24 mouse cellular contexts compared by ENCODE assay signal in genomic region chr19:15200792-15201191, GRCm38 (mm10).
DNase-seq lines count a peak whose midpoint lies in the region; ATAC-seq and TF ChIP-seq lines count a peak whose summit lies in the region.
"Had no signal": no experiment of that assay in that cellular context is flagged by ENCODE, and none has a peak within 500 bp of the region (broad histone marks: within the 10 kb centered on the region; RNA-seq: fewer than 3 reads in every experiment).

No protein-coding gene starts in this region.

- TF ChIP-seq CTCF in hindbrain, postnatal 0 days (IDR thresholded peaks at IDR 0.05; ENCODE audit: low read depth) = no peak

- peak; percentile 1 for DNase-seq in hindbrain, embryonic 11.5 days (ENCODE audit: low spot score)
- DNase-seq in hindbrain, postnatal 0 days (ENCODE audit: low spot score) = no peak
- peak; percentile 42 for DNase-seq in retina, embryonic 14.5 days (ENCODE audit: low spot score)
- DNase-seq in retina, postnatal 1 day = no peak
- DNase-seq in midbrain, embryonic 11.5 days (ENCODE audit: low spot score, missing footprints) = no peak
- DNase-seq in heart, postnatal 4 days = no peak
- DNase-seq in left cerebral cortex, postnatal 4 days = no peak
- DNase-seq in spleen, adult 18-20 months = no peak
- DNase-seq: adrenal gland, adult 8-10 months; cerebellum, adult 2 months; heart, adult 11 months; kidney, adult 11 months; liver; thymus, adult 2 months; thymus, postnatal 4 days had no signal

- H3K9me3 ChIP-seq in hindbrain, embryonic 11.5 days (ENCODE audit: control insufficient read depth, low read length) = no peaks in the 10 kb centered on the region
- H3K9me3 ChIP-seq in hindbrain, postnatal 0 days (ENCODE audit: low read length) = no peaks in the 10 kb centered on the region
- H3K9me3 ChIP-seq in midbrain, embryonic 11.5 days (ENCODE audit: control insufficient read depth, low read length) = no peaks in the 10 kb centered on the region
- H3K9me3 ChIP-seq: G1E; heart, embryonic 12.5 days; limb, embryonic 10.5 days; liver, embryonic 15.5 days; lung, embryonic 15.5 days had no signal

- no peak overlapping the region for H3K4me2 ChIP-seq in hindbrain, embryonic 11.5 days (replicated peaks; ENCODE audit: low read depth, low read length)
- H3K4me2 ChIP-seq in hindbrain, postnatal 0 days (ENCODE audit: low read depth, low read length) = no peak overlapping the region
- no peak overlapping the region for H3K4me2 ChIP-seq in midbrain, embryonic 11.5 days
- H3K4me2 ChIP-seq: heart, embryonic 12.5 days; liver, embryonic 15.5 days; lung, embryonic 15.5 days had no signal

- WGBS in hindbrain, embryonic 11.5 days = 80% methylated on average over 4 of the region's 4 CpGs
- 70% methylated on average over 4 of the region's 4 CpGs for WGBS in hindbrain, postnatal 0 days
- 58% methylated on average over 4 of the region's 4 CpGs for WGBS in midbrain, embryonic 11.5 days

- no peak overlapping the region for H3K9ac ChIP-seq in hindbrain, embryonic 11.5 days (ENCODE audit: low read depth, low read length)
- no peak overlapping the region for H3K9ac ChIP-seq in hindbrain, postnatal 0 days (replicated peaks; ENCODE audit: low read length)
- no peak overlapping the region for H3K9ac ChIP-seq in midbrain, embryonic 11.5 days (ENCODE audit: low read length)
- H3K9ac ChIP-seq: heart, embryonic 12.5 days; liver, embryonic 15.5 days; lung, embryonic 15.5 days had no signal

- no peak overlapping the region for H3K27ac ChIP-seq in hindbrain, embryonic 11.5 days (ENCODE audit: low read depth, low read length)
- no peak overlapping the region for H3K27ac ChIP-seq in hindbrain, postnatal 0 days
- peak overlapping the region; percentile 15; the same call in 1 of the 2 replicates for H3K27ac ChIP-seq in midbrain, embryonic 11.5 days (ENCODE audit: low read depth, low read length)
- H3K27ac ChIP-seq: kidney, postnatal 0 days; limb, embryonic 10.5 days; liver, embryonic 15.5 days; lung, embryonic 15.5 days had no signal

- no peak overlapping the region for H3K4me3 ChIP-seq in hindbrain, embryonic 11.5 days (ENCODE audit: low read depth, low read length)
- no peak overlapping the region for H3K4me3 ChIP-seq in hindbrain, postnatal 0 days (ENCODE audit: low read length)
- H3K4me3 ChIP-seq in midbrain, embryonic 11.5 days (ENCODE audit: low read depth, low read length) = no peak overlapping the region
- H3K4me3 ChIP-seq: heart, embryonic 12.5 days; limb, embryonic 10.5 days; liver, embryonic 15.5 days; lung, embryonic 15.5 days; megakaryocyte, embryonic 14.5 days had no signal

- 0 out of 2 replicates have a peak, but pooled peaks have one; percentile 30 for ATAC-seq in hindbrain, embryonic 11.5 days (ENCODE audit: low FRiP score)
- ATAC-seq in hindbrain, postnatal 0 days = no peak
- ATAC-seq in midbrain, embryonic 11.5 days (ENCODE audit: low FRiP score) = peak; percentile 46; the same call in 1 of the 2 replicates
- ATAC-seq: Patski had no signal

- intact Hi-C loops in left cerebral cortex, postnatal 4 days (cut with DNase I) = no loop called here

- no peaks in the 10 kb centered on the region for H3K36me3 ChIP-seq in hindbrain, embryonic 11.5 days (ENCODE audit: control insufficient read depth, insufficient read depth, low read length)
- no peaks in the 10 kb centered on the region for H3K36me3 ChIP-seq in hindbrain, postnatal 0 days (ENCODE audit: insufficient read depth, low read length)
- H3K36me3 ChIP-seq in midbrain, embryonic 11.5 days (ENCODE audit: control insufficient read depth, insufficient read depth, low read length) = no peaks in the 10 kb centered on the region
- H3K36me3 ChIP-seq: G1E; heart, embryonic 12.5 days; limb, embryonic 10.5 days; liver, embryonic 15.5 days; lung, embryonic 15.5 days had no signal

- H3K27me3 ChIP-seq in hindbrain, embryonic 11.5 days (ENCODE audit: control insufficient read depth, insufficient read depth, low read length) = no peaks in the 10 kb centered on the region
- no peaks in the 10 kb centered on the region for H3K27me3 ChIP-seq in hindbrain, postnatal 0 days (ENCODE audit: insufficient read depth, low read length)
- no peaks in the 10 kb centered on the region for H3K27me3 ChIP-seq in midbrain, embryonic 11.5 days (ENCODE audit: control insufficient read depth, insufficient read depth, low read length)
- H3K27me3 ChIP-seq: CH12.LX; heart, embryonic 12.5 days; liver, embryonic 15.5 days; lung, embryonic 15.5 days; megakaryocyte, embryonic 14.5 days; Patski had no signal

- no peaks in the 10 kb centered on the region for H3K4me1 ChIP-seq in hindbrain, embryonic 11.5 days (replicated peaks; ENCODE audit: control insufficient read depth, insufficient read depth, low read length)
- no peaks in the 10 kb centered on the region for H3K4me1 ChIP-seq in hindbrain, postnatal 0 days (ENCODE audit: insufficient read depth, low read length)
- peaks cover 9% of the 10 kb centered on the region; the same call in 1 of the 2 replicates for H3K4me1 ChIP-seq in midbrain, embryonic 11.5 days (ENCODE audit: control insufficient read depth, insufficient read depth, low read length)
- H3K4me1 ChIP-seq: heart, embryonic 12.5 days; liver, embryonic 15.5 days; lung, embryonic 15.5 days; megakaryocyte, embryonic 14.5 days had no signal

Comparison
In these comparisons a context has a peak if more than half of its experiments do, and no peak if none do; other contexts are left out.
1. DNase-seq: peak in hindbrain, embryonic 11.5 days (single experiment) and retina, embryonic 14.5 days (single experiment); none in hindbrain, postnatal 0 days (single experiment), retina, postnatal 1 day (single experiment), midbrain, embryonic 11.5 days (single experiment), heart, postnatal 4 days (single experiment), left cerebral cortex, postnatal 4 days (single experiment) and spleen, adult 18-20 months (0 of 2).